Mouse (Mus musculus): Measurements from ENCODE around the gene Tmem209. TPM values are rescaled to one million over a fixed set of nuclear protein-coding genes. Genes with fewer than 3 reads are reported as not detected.

The Tmem209 gene
- 10 to 100 TPM; 18.0 to 20.2 TPM for total RNA-seq (2021)

- peak; percentile 100 for DNase-seq
These were observed at the start of gene Tmem209, which contains the start of gene Ssmem1 for GRCm38 (mm10) chr6:30509265-30510239. Gene Tmem209, minus strand, starts transcription at chr6:30509783. Gene Ssmem1, plus strand, starts transcription at chr6:30509849.

DNA sequence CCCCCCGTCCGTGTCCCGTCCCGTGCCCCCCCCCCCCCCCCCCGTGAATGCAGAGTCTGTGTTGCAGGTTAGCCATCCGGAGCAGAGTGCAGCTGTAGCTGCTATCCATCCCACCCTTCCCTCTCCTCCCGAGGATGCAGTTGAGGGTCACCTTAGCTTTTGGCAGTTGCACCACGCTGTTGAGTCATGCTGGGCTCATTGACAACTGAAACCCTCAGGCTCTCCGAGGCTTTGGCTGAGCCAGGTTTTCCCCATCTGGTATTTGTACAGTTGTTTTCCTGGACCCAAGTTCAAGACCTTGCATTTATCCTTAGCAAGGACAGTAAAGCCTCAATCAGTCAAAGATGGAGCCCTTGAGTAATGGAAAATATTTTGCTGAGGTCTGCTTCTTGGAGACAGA, 46.5 kb upstream of the Tmem209 start:
- DNase-seq = peak; percentile 79

DNA sequence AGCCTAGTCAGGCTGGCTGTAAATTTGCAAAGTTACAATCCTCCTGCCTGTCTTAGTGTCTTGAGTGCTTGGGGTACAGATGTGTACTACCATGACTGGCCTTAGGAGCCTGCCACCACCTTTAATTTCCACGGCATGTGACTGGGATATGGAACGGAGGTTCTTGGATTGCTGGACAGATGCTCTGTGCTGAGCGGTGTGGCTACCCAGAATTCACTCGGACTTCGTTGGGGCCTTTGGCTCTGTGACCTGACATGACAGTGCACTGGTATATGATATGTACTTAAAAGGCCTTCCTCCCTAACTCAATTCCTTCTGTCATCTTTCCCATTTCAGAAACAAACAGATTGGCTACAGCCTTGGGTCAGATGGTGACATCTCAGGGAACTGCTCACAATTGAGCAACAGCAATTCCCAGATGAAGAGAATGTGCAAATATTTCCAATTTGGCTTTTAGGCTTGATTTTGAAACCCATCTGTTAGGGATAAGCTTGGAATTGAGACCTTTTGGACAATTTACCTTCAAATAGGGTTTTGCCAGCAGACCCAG, 45.1 kb upstream of the Tmem209 start:
- DNase-seq = no peak

- no peak for DNase-seq
These were observed 44.5 kb upstream of the Tmem209 start for GRCm38 (mm10) chr6:30554092-30554491.

GRCm38 (mm10) chr6:30553381-30554010, 43.9 kb upstream of the Tmem209 start:
- no peak for DNase-seq

GRCm38 (mm10) chr6:30552628-30553027, 43.0 kb upstream of the Tmem209 start:
- DNase-seq = no peak

GRCm38 (mm10) chr6:30551644-30552580, 42.3 kb upstream of the Tmem209 start:
- DNase-seq = no peak

- no peak for DNase-seq
These were observed 41.6 kb upstream of the Tmem209 start for GRCm38 (mm10) chr6:30551193-30551515.

DNA sequence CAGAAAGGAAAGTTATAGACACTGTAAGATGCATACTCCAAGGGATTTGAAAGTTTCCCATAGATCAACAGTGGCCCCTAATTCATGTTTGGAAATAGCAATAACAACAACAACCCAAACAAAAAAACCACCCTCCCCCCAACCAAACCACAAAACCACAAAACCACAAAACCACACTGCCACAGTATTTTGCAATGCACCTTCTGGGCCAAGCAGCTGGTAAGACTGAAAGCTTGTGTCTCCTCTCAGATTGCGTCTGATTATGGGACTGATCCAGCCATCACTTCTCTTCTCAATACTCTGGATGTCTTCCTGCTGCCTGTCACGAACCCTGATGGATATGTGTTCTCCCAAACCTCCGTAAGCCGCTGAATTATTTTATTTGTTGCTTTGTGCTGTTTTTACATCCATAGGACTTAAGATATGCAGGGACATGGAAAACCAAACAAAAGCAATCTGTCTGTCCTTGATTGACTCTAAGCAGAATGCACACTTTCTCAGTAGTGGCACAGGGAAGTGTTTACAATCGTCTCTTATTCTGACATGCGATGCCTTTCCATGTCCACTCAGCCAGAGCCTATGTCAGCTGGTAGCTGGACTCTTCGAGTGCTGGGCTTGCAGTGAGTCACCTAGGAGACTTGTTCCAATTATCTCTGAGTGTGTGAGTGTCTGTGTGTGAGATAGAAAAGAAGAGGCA, 41.1 kb upstream of the Tmem209 start:
- DNase-seq = no peak

- no peak for DNase-seq
These were observed 39.7 kb upstream of the Tmem209 start for GRCm38 (mm10) chr6:30549231-30549761.

DNA sequence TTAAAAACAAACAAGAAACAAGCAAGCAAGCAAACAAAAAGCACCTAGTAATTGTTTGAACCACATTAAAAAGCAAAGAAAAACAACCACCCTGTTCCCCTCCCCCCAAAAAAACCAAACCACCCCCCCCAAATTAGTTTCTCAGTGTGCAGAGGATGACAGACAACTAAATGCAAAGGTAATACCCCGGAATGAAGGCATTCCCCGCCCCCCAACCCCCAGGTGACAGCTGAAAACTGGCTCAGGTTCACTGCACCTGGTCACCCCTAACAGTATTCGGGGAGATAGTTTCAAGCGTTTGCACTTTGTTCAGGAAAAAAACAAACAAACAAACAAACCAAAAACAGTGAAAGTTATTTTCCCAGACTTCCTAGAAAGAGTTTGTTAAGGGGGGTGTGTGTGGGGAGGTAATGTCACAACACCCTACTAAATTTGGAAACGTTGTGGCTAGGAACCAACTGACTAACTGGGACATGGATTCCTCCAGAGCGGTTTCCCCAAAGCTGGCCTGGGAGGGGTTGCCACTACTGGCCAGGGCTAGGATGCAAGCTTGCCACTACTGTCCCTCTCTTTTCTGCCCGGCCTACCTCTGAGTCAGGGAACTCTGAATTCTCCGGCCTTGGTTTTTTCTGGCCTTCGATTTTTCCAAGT, 38.2 kb upstream of the Tmem209 start:
- peak; percentile 51 for DNase-seq

GRCm38 (mm10) chr6:30547274-30547645, 37.7 kb upstream of the Tmem209 start:
- DNase-seq = peak; percentile 63

- DNase-seq = peak; percentile 56
These were observed 37.1 kb upstream of the Tmem209 start for GRCm38 (mm10) chr6:30546571-30547273.

- no peak for DNase-seq
These were observed 36.1 kb upstream of the Tmem209 start for GRCm38 (mm10) chr6:30545689-30546088.

DNA sequence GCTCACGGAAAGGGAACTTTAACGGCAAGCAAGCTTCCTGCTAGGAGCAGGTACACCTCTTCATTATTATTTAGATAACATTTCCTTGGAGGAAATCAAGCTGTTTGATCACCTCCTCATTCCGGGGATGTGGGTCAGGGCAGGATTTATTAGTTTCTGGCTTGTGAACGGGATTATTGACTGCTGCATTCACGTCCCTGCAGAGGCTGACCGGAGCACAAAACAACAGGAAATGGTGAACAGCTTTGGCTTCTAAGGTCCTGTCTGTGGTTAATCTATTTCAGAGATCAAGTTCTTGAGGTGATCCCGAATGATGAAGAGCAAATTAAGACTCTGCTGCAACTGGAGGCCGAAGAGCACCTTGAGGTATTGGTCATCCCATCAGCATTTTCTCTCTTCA, 34.3 kb upstream of the Tmem209 start:
- DNase-seq = no peak

DNA sequence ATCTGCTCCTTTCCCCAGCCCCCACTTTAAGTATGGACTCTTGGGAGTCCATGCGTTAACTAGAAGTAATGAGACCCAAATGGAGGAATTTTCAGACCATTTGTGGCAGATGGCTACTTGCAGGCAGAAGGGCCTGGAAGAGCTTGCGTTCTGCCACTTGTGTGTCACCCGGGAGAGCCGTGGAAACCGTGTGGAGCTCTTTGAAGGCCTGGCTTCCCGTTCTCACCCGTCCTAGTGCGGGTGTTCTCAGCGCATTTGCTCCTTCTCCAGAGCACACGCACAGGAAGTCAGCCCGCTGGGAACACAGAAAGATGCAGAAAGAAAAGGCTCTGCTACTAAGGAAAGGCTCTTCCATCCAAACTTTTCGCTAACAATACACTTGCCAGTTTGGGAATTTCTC, 33.5 kb upstream of the Tmem209 start:
- no peak for DNase-seq

DNA sequence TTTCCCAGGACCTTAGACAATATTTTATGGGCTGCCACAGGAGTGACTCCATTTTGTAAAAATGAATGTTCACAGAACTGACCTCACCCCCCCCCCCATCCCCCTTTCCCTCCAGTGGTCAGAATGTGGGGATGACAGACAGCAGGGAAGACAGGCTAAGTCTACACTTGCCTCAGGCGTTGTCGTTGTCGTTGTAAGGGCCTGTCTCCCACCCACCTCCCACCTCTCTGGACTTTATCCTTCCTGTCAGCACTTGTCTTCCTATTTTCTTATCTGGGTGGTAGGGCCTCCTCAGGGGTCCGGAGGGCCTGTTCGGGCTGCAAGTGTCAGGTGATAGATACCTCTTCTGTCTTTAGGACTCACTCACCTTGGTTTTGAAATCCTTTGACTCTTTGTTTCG, 32.7 kb upstream of the Tmem209 start:
- no peak for DNase-seq

GRCm38 (mm10) chr6:30541009-30541799, 31.6 kb upstream of the Tmem209 start, which contains the start of gene Cpa2:
Gene Cpa2, plus strand, starts transcription at chr6:30541582.
- no peak for DNase-seq

DNA sequence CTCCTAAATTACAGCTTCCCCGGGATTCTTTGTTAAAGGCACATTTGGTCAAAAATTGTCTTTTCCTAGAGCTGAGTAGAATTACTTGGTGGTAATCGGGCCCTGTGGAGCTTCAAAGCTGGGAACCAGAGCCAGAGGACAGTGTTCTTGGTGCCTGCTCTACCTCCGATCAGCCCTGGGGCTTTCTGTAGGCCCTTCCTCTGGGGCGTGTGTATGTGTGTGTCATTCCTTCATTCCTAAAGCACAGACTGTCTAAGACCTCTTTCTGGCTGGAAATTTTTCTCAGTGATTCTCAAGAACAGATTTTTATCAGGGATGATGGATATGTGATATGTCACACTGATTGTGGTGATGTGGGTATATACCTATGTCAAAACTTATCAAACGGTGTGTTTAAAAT, 29.2 kb upstream of the Tmem209 start:
- no peak for DNase-seq

Measured in heart, postnatal 4 days (tissue).